Mouse (Mus musculus) liver, postnatal 0 days (tissue): Measurements from ENCODE around the gene Nwd1. TPM values are rescaled to one million over a fixed set of nuclear protein-coding genes. Genes with fewer than 3 reads are reported as not detected.

Experiments
- ATAC-seq: fragments of 200-750 bp; cut with Nextera tagmentation; 2 replicates; pipeline ENCODE4 v1.8.0; 2017; ENCODE audit warnings: mild to moderate bottlenecking, moderate library complexity
- DNase-seq: peaks from one replicate; pipeline ENCODE4 v3.0.0-alpha.2; 2016
- H3K27ac ChIP-seq: fragments of 300-500 bp; sonication (generic); 2 replicates; pipeline ENCODE4 v1.5.1; 2014; ENCODE audit warnings: antibody characterized with exemption, moderate library complexity, mild to moderate bottlenecking, low read depth
- H3K27me3 ChIP-seq: fragments of 300-500 bp; sonication (generic); 2 replicates; pipeline ENCODE4 v1.6.1; 2014; ENCODE audit warnings: low read length, control low read depth, mixed read lengths; ENCODE audit not compliant: insufficient read depth
- H3K36me3 ChIP-seq: fragments of 300-500 bp; sonication (generic); replicated peaks from 2 replicates; pipeline ENCODE4 v1.6.1; 2014; ENCODE audit warnings: mild to moderate bottlenecking, control low read depth, low read length, moderate library complexity, mixed read lengths; ENCODE audit not compliant: insufficient read depth
- H3K4me1 ChIP-seq: fragments of 300-500 bp; sonication (generic); 2 replicates; pipeline ENCODE4 v1.6.1; 2014; ENCODE audit warnings: antibody characterized with exemption, mild to moderate bottlenecking, control low read depth; ENCODE audit not compliant: insufficient read depth
- H3K4me2 ChIP-seq: fragments of 300-500 bp; sonication (generic); 2 replicates; pipeline ENCODE4 v1.6.1; 2014; ENCODE audit warnings: low read depth, mild to moderate bottlenecking, low read length, moderate library complexity, mixed read lengths
- H3K4me3 ChIP-seq: fragments of 300-500 bp; sonication (generic); 2 replicates; pipeline ENCODE4 v1.5.1; 2014; ENCODE audit warnings: low read depth, low read length
- H3K9ac ChIP-seq: fragments of 300-500 bp; sonication (generic); replicated peaks from 2 replicates; pipeline ENCODE4 v1.6.1; 2014; ENCODE audit warnings: mild to moderate bottlenecking, moderate library complexity
- H3K9me3 ChIP-seq: fragments of 300-500 bp; sonication (generic); 2 replicates; pipeline ENCODE4 v1.6.1; 2016; ENCODE audit warnings: mild to moderate bottlenecking, control low read depth, low read length, mixed read lengths
- CTCF ChIP-seq: sonication (generic); IDR thresholded peaks from 2 replicates; pipeline ENCODE4 v1.5.1; 2016; ENCODE audit warnings: antibody characterized with exemption, low read depth
- EP300 ChIP-seq: IDR thresholded peaks from 2 replicates; pipeline ENCODE4 v1.6.1; 2016; ENCODE audit warnings: antibody characterized with exemption, low read depth, mild to moderate bottlenecking
- WGBS: fragments of 180-500 bp; shearing (Covaris S2); extraction: QIAGEN DNeasy Blood & Tissue Kit; methylation state at CpG from one replicate; pipeline ENCODE4 v1.1.7; 2014; ENCODE audit not compliant: insufficient replicate concordance; 5-methylcytosine and 5-hydroxymethylcytosine counted together
- polyA plus RNA-seq: library from polyadenylated mRNA; unstranded; fragments of >200 nt; fragmentation: Nextera tagmentation; extraction: Ambion mirVana; gene quantifications from 2 replicates; pipeline ENCODE4 v1.2.1, GENCODE M21; 2015

Gene Nwd1
- polyA plus RNA-seq, 1 experiment from 2014 or later = not detected

GRCm38 (mm10) chr8:72752289-72752688 lies 105.8 kb downstream of the Nwd1 start:
- TF ChIP-seq CTCF = no peak
- no peak for TF ChIP-seq EP300
- H3K9me3 ChIP-seq = no peaks in the 10 kb centered on the region
- WGBS = 83% methylated on average over 3 of the region's 3 CpGs
- no peak for ATAC-seq
- H3K36me3 ChIP-seq = peaks cover 72% of the 10 kb centered on the region
- H3K27me3 ChIP-seq = no peaks in the 10 kb centered on the region
- no peak overlapping the region for H3K27ac ChIP-seq
- no peak overlapping the region for H3K9ac ChIP-seq
- DNase-seq = peak; percentile 6
- H3K4me1 ChIP-seq = no peaks in the 10 kb centered on the region
- no peak overlapping the region for H3K4me3 ChIP-seq
- H3K4me2 ChIP-seq = no peak overlapping the region

GRCm38 (mm10) chr8:72753165-72753564 lies 106.7 kb downstream of the Nwd1 start:
- Histone ChIP-seq H3K4me3 (no peak overlapping the region), H3K4me2 (no peak overlapping the region), H3K4me1 (no peaks in the 10 kb centered on the region), H3K9me3 (no peaks in the 10 kb centered on the region), H3K9ac (no peak overlapping the region), H3K36me3 (peaks cover 70% of the 10 kb centered on the region), H3K27ac (no peak overlapping the region), H3K27me3 (no peaks in the 10 kb centered on the region)
- ATAC-seq (no peak), DNase-seq (peak; percentile 9)
- 90% methylated on average over 9 of the region's 9 CpGs for WGBS
- no peak for TF ChIP-seq CTCF
- no peak for TF ChIP-seq EP300

GRCm38 (mm10) chr8:72753781-72754180 lies 107.3 kb downstream of the Nwd1 start:
- TF ChIP-seq CTCF = no peak
- no peak for TF ChIP-seq EP300
- H3K4me1 ChIP-seq = no peaks in the 10 kb centered on the region
- H3K4me3 ChIP-seq = no peak overlapping the region
- peaks cover 68% of the 10 kb centered on the region for H3K36me3 ChIP-seq
- DNase-seq = peak; percentile 5
- no peak overlapping the region for H3K4me2 ChIP-seq
- 96% methylated on average over 2 of the region's 2 CpGs for WGBS
- no peak overlapping the region for H3K9ac ChIP-seq
- no peak for ATAC-seq
- no peaks in the 10 kb centered on the region for H3K27me3 ChIP-seq
- H3K9me3 ChIP-seq = no peaks in the 10 kb centered on the region
- no peak overlapping the region for H3K27ac ChIP-seq

- ATAC-seq = no peak
- H3K9ac ChIP-seq = no peak overlapping the region
- TF ChIP-seq CTCF (no peak), EP300 (no peak)
- no peaks in the 10 kb centered on the region for H3K4me1 ChIP-seq
- H3K27me3 ChIP-seq = no peaks in the 10 kb centered on the region
- no peaks in the 10 kb centered on the region for H3K9me3 ChIP-seq
- no peak overlapping the region for H3K4me3 ChIP-seq
- no peak overlapping the region for H3K27ac ChIP-seq
- WGBS = 87% methylated on average over 2 of the region's 2 CpGs
- H3K36me3 ChIP-seq = peaks cover 47% of the 10 kb centered on the region
- DNase-seq = peak; percentile 8
- H3K4me2 ChIP-seq = no peak overlapping the region
These were observed 109.5 kb downstream of the Nwd1 start for GRCm38 (mm10) chr8:72756031-72756430.

- no peaks in the 10 kb centered on the region for H3K4me1 ChIP-seq
- H3K9ac ChIP-seq = no peak overlapping the region
- ATAC-seq (no peak), DNase-seq (peak; percentile 12)
- no peaks in the 10 kb centered on the region for H3K9me3 ChIP-seq
- H3K27me3 ChIP-seq = no peaks in the 10 kb centered on the region
- 92% methylated on average over 35 of the region's 35 CpGs for WGBS
- no peak overlapping the region for H3K27ac ChIP-seq
- peaks cover 41% of the 10 kb centered on the region for H3K36me3 ChIP-seq
- TF ChIP-seq EP300 = no peak
- TF ChIP-seq CTCF = no peak
- no peak overlapping the region for H3K4me3 ChIP-seq
- no peak overlapping the region for H3K4me2 ChIP-seq
These were observed 110.4 kb downstream of the Nwd1 start for GRCm38 (mm10) chr8:72756771-72757390.

GRCm38 (mm10) chr8:72757426-72758195 lies 111.1 kb downstream of the Nwd1 start:
- Histone ChIP-seq H3K4me3 (no peak overlapping the region), H3K27me3 (no peaks in the 10 kb centered on the region), H3K4me2 (no peak overlapping the region), H3K36me3 (peaks cover 34% of the 10 kb centered on the region), H3K27ac (no peak overlapping the region), H3K9ac (no peak overlapping the region), H3K9me3 (no peaks in the 10 kb centered on the region), H3K4me1 (no peaks in the 10 kb centered on the region)
- WGBS = 80% methylated on average over 15 of the region's 15 CpGs
- DNase-seq (peak; percentile 9), ATAC-seq (no peak)
- TF ChIP-seq CTCF (no peak), EP300 (no peak)
